In genomic region chr2:168707766-168708165, GRCm38 (mm10) we compare ENCODE assay signal across 24 mouse cellular contexts. TPM values are rescaled to one million over a fixed set of nuclear protein-coding genes. Genes with fewer than 3 reads are reported as not detected.
DNase-seq lines count a peak whose midpoint lies in the region; ATAC-seq and TF ChIP-seq lines count a peak whose summit lies in the region.
"Had no signal": no experiment of that assay in that cellular context is flagged by ENCODE, and none has a peak within 500 bp of the region (broad histone marks: within the 10 kb centered on the region; RNA-seq: fewer than 3 reads in every experiment).

No protein-coding gene starts in this region.

- H3K9me3 ChIP-seq in forebrain, embryonic 12.5 days: no peaks in the 10 kb centered on the region
- H3K9me3 ChIP-seq in forebrain, postnatal 0 days (ENCODE audit: low read length): no peaks in the 10 kb centered on the region
- no peaks in the 10 kb centered on the region for H3K9me3 ChIP-seq in liver, embryonic 11.5 days (ENCODE audit: control insufficient read depth, low read length)
- H3K9me3 ChIP-seq in liver, embryonic 12.5 days (replicated peaks): no peaks in the 10 kb centered on the region
- H3K9me3 ChIP-seq: embryonic facial prominence, embryonic 13.5 days; forebrain, embryonic 13.5 days; heart, embryonic 12.5 days had no signal

- peaks cover 24% of the 10 kb centered on the region for H3K36me3 ChIP-seq in forebrain, embryonic 12.5 days (replicated peaks)
- peaks cover 52% of the 10 kb centered on the region for H3K36me3 ChIP-seq in forebrain, postnatal 0 days (ENCODE audit: insufficient read depth)
- H3K36me3 ChIP-seq in liver, embryonic 11.5 days (ENCODE audit: control insufficient read depth, insufficient read depth, low read length): no peaks in the 10 kb centered on the region
- no peaks in the 10 kb centered on the region for H3K36me3 ChIP-seq in liver, embryonic 12.5 days
- H3K36me3 ChIP-seq: G1E had no signal

- H3K27ac ChIP-seq in forebrain, embryonic 12.5 days: no peak overlapping the region
- H3K27ac ChIP-seq in forebrain, postnatal 0 days (ENCODE audit: low read depth, low read length): no peak overlapping the region
- H3K27ac ChIP-seq in liver, embryonic 11.5 days (ENCODE audit: low read depth, low read length): no peak overlapping the region
- no peak overlapping the region for H3K27ac ChIP-seq in liver, embryonic 12.5 days
- H3K27ac ChIP-seq: embryonic facial prominence, embryonic 13.5 days; forebrain, embryonic 13.5 days; gastrocnemius, adult 2 months; hindbrain, embryonic 14.5 days had no signal

- no peaks in the 10 kb centered on the region for H3K27me3 ChIP-seq in forebrain, embryonic 12.5 days
- no peaks in the 10 kb centered on the region for H3K27me3 ChIP-seq in forebrain, postnatal 0 days (ENCODE audit: insufficient read depth, low read length)
- no peaks in the 10 kb centered on the region for H3K27me3 ChIP-seq in liver, embryonic 11.5 days (replicated peaks; ENCODE audit: control insufficient read depth, insufficient read depth, low read length)
- H3K27me3 ChIP-seq in liver, embryonic 12.5 days (replicated peaks): no peaks in the 10 kb centered on the region
- H3K27me3 ChIP-seq: CH12.LX; embryonic facial prominence, embryonic 13.5 days; forebrain, embryonic 13.5 days; heart, embryonic 12.5 days had no signal

- WGBS in forebrain, embryonic 12.5 days: 50% methylated on average over 9 of the region's 9 CpGs
- WGBS in forebrain, postnatal 0 days: 54% methylated on average over 9 of the region's 9 CpGs
- WGBS in liver, embryonic 11.5 days: 28% methylated on average over 9 of the region's 9 CpGs
- 22% methylated on average over 9 of the region's 9 CpGs for WGBS in liver, embryonic 12.5 days (ENCODE audit: insufficient replicate concordance)

- 0 out of 2 replicates have a peak, but pooled peaks cover 6% of the 10 kb centered on the region for H3K4me1 ChIP-seq in forebrain, embryonic 12.5 days
- H3K4me1 ChIP-seq in forebrain, postnatal 0 days (ENCODE audit: insufficient read depth): no peaks in the 10 kb centered on the region
- no peaks in the 10 kb centered on the region for H3K4me1 ChIP-seq in liver, embryonic 11.5 days (replicated peaks; ENCODE audit: control insufficient read depth, insufficient read depth, low read length)
- peaks cover 11% of the 10 kb centered on the region for H3K4me1 ChIP-seq in liver, embryonic 12.5 days
- H3K4me1 ChIP-seq: forebrain, embryonic 13.5 days had no signal

- no peak overlapping the region for H3K9ac ChIP-seq in forebrain, embryonic 12.5 days
- H3K9ac ChIP-seq in forebrain, postnatal 0 days: no peak overlapping the region
- no peak overlapping the region for H3K9ac ChIP-seq in liver, embryonic 11.5 days (ENCODE audit: low read depth, low read length)
- H3K9ac ChIP-seq in liver, embryonic 12.5 days: no peak overlapping the region
- H3K9ac ChIP-seq: embryonic facial prominence, embryonic 13.5 days; forebrain, embryonic 13.5 days; heart, embryonic 12.5 days; hindbrain, embryonic 14.5 days had no signal

- intact Hi-C loops in heart, postnatal 14 days (cut with DNase I): no loop called here

- no peak overlapping the region for H3K4me2 ChIP-seq in forebrain, embryonic 12.5 days
- no peak overlapping the region for H3K4me2 ChIP-seq in forebrain, postnatal 0 days (ENCODE audit: low read depth)
- no peak overlapping the region for H3K4me2 ChIP-seq in liver, embryonic 11.5 days
- no peak overlapping the region for H3K4me2 ChIP-seq in liver, embryonic 12.5 days
- H3K4me2 ChIP-seq: embryonic facial prominence, embryonic 13.5 days; forebrain, embryonic 13.5 days; heart, embryonic 12.5 days; hindbrain, embryonic 14.5 days had no signal

- no peak for DNase-seq in forebrain, postnatal 0 days
- DNase-seq in liver, embryonic 11.5 days (ENCODE audit: low spot score): no peak
- DNase-seq in 416B (ENCODE audit: low read depth): peak; percentile 56
- DNase-seq in ZHBTc4 (ENCODE audit: low read depth, low spot score): peak; percentile 85
- no peak for DNase-seq in heart, postnatal 14 days
- DNase-seq: adrenal gland, adult 2 months; adrenal gland, postnatal 25 days; cerebellum, adult 18-20 months; cerebellum, adult 9-11 months; cerebellum, postnatal 36 days; gastrocnemius, adult 2 months; gastrocnemius, postnatal 25 days; heart, postnatal 36 days; kidney, adult 11 months had no signal

- 0 out of 2 replicates have a peak, but pooled peaks have one; percentile 20 for ATAC-seq in forebrain, embryonic 12.5 days (ENCODE audit: low FRiP score)
- no peak for ATAC-seq in forebrain, postnatal 0 days
- peak; percentile 62; the same call in 1 of the 2 replicates for ATAC-seq in liver, embryonic 11.5 days (replicated peaks; ENCODE audit: low FRiP score)
- no peak for ATAC-seq in liver, embryonic 12.5 days
- ATAC-seq: forebrain, embryonic 13.5 days had no signal

- no peak overlapping the region for H3K4me3 ChIP-seq in forebrain, embryonic 12.5 days (replicated peaks)
- no peak overlapping the region for H3K4me3 ChIP-seq in forebrain, postnatal 0 days (ENCODE audit: low read depth, low read length)
- no peak overlapping the region for H3K4me3 ChIP-seq in liver, embryonic 11.5 days (ENCODE audit: low read depth, low read length)
- no peak overlapping the region for H3K4me3 ChIP-seq in liver, embryonic 12.5 days
- H3K4me3 ChIP-seq: embryonic facial prominence, embryonic 13.5 days; forebrain, embryonic 13.5 days; gastrocnemius, adult 2 months; heart, embryonic 12.5 days had no signal

- no peak for TF ChIP-seq CTCF in forebrain, postnatal 0 days (IDR thresholded peaks at IDR 0.05; ENCODE audit: low read depth)

RNA-seq across cellular contexts. Expression of gene Atp9a, which starts 34.4 kb away (rescaled TPM):
- polyA plus RNA-seq in forebrain, embryonic 12.5 days (2016; fragmentation: Nextera tagmentation; extraction: Ambion mirVana): 27.6 and 28.3 TPM in 2 replicates
- 397 and 497 TPM in 2 replicates for total RNA-seq in forebrain, postnatal 0 days (2014; rRNA removed)
- 124 and 143 TPM in 2 replicates for polyA plus RNA-seq in forebrain, postnatal 0 days (2015; fragmentation: Nextera tagmentation; extraction: Ambion mirVana)
- polyA plus RNA-seq in liver, embryonic 11.5 days (2014; fragmentation: Nextera tagmentation; extraction: Ambion mirVana): 4.4 and 5.5 TPM in 2 replicates
- polyA plus RNA-seq in liver, embryonic 12.5 days (2016; fragmentation: Nextera tagmentation; extraction: Ambion mirVana): 3.7 and 4.3 TPM in 2 replicates
- 10 to 100 TPM; 45.9 to 46.2 TPM for total RNA-seq in heart, postnatal 14 days (2021)
- total RNA-seq: G1E had no signal
- polyA plus RNA-seq: G1E had no signal

RNA-seq across cellular contexts. Expression of gene Sall4, which starts 60.0 kb away (rescaled TPM):
- polyA plus RNA-seq in forebrain, embryonic 12.5 days (2016; fragmentation: Nextera tagmentation; extraction: Ambion mirVana): 4.6 and 6.9 TPM in 2 replicates
- 0.10 and 0.31 TPM in 2 replicates for total RNA-seq in forebrain, postnatal 0 days (2014; rRNA removed)
- polyA plus RNA-seq in forebrain, postnatal 0 days (2015; fragmentation: Nextera tagmentation; extraction: Ambion mirVana): 0.05 and 0.06 TPM in 2 replicates
- 14.2 and 17.2 TPM in 2 replicates for polyA plus RNA-seq in liver, embryonic 11.5 days (2014; fragmentation: Nextera tagmentation; extraction: Ambion mirVana)
- polyA plus RNA-seq in liver, embryonic 12.5 days (2016; fragmentation: Nextera tagmentation; extraction: Ambion mirVana): 8.5 and 9.3 TPM in 2 replicates
- total RNA-seq in heart, postnatal 14 days (2021): 1 to 10 TPM; 1.6 to 2.7 TPM
- total RNA-seq: adrenal gland, adult 2 months; adrenal gland, postnatal 25 days; CH12.LX; granulocyte monocyte progenitor cell, adult 5-6 weeks had no signal
- polyA plus RNA-seq: C2C12, G1E had no signal

Comparison
In these comparisons a context has a peak if more than half of its experiments do, and no peak if none do; other contexts are left out.
1. ATAC-seq: peak in forebrain, embryonic 12.5 days (single experiment) and liver, embryonic 11.5 days (single experiment); none in forebrain, postnatal 0 days (single experiment) and liver, embryonic 12.5 days (single experiment).
2. DNase-seq: peak in 416B (single experiment) and ZHBTc4 (single experiment); none in forebrain, postnatal 0 days (single experiment), liver, embryonic 11.5 days (single experiment) and heart, postnatal 14 days (0 of 2).